Mouse (Mus musculus): Measurements from ENCODE around the gene Ism1.

Ism1 gene

GRCm38 (mm10) chr2:139677809-139678274 is at the start of gene Ism1:
TSS of gene Ism1 (plus strand) at chr2:139678178.
- DNase-seq, result peak; percentile 45 to 64

- DNase-seq, result no peak
Measured at GRCm38 (mm10) chr2:139628731-139629130, 49.2 kb upstream of the Ism1 start.

- no peak for DNase-seq
Measured at GRCm38 (mm10) chr2:139629653-139630052, 48.3 kb upstream of the Ism1 start.

GRCm38 (mm10) chr2:139634506-139634905 is 43.5 kb upstream of the Ism1 start:
- DNase-seq, result no peak

DNA sequence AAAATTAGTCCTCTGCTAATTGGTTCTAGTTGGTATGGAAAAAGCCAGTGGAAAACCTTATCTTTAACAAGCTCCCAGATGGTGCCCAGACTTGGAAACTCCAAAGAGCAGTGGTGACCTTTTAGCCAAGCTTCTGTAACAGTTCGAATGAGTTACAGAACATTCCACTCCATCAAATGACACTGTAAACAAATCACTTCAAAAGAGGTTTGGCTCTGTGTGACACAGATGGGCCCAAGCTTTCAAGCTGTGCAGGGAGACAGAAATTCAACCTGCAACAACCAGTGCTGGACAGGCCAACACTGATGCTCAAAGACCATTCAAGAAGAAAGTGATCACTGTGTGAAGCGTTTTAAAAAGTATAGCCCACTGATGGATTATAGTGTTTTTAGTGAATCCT is 40.1 kb upstream of the Ism1 start:
- DNase-seq, result no peak

GRCm38 (mm10) chr2:139641757-139642385 is 36.1 kb upstream of the Ism1 start:
- no peak for DNase-seq

DNA sequence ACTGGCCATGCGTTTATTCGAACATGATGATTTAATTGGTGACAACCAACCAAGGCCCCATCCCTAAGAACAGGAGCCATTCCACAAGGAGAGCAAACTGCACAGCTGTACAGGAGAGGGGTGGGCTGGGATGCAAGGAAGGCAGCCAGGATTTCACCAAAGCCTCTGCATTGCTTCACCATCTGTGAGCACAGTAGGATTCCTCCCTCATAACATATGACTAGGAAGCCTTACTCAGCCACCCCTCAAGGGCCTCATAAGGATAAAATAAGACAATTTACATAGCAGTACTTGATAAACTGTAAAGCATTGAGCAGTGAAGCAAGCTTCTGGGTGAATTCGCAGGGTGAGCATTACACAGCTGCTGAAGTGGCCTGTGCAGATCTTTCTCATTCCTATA is 28.5 kb upstream of the Ism1 start:
- no peak for DNase-seq

DNA sequence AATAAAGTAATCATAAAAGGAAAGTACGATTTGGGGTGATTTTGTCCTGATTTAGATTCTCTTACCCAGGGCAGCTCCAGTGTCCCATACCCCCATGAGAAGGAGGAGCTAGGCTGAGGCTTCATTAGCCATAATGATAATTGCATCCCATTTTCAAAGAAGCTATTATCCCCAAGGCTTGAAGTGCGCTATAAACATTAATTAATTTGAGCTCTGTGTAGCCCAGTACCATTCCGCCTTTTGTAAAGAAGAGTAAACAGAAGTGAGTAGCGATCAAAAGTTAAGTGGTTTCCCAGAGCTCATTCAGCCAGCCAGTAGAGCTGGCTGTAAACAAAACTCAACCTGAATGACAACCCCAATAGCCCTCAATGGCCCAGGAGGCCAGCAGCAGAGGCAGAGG is 21.2 kb upstream of the Ism1 start:
- no peak for DNase-seq

DNA sequence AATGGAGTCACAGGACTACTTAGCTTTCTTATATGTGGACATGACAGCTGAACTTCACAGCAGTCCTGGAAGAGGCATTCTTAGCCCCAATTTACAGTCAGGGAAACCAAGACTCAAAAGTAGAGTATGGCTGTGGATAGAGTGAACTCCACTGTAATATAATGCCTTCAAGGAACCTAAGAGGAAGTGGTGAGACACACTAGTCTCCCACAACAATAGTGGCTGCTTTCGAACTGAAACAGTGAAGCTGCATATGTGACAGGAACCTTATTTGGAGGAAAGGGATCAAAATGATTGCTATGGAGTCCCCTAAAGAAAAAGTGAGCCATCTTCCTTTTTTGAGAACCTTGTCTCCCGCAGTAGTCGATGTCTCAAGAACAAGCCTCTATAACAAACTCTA is 6.1 kb upstream of the Ism1 start:
- no peak for DNase-seq

DNA sequence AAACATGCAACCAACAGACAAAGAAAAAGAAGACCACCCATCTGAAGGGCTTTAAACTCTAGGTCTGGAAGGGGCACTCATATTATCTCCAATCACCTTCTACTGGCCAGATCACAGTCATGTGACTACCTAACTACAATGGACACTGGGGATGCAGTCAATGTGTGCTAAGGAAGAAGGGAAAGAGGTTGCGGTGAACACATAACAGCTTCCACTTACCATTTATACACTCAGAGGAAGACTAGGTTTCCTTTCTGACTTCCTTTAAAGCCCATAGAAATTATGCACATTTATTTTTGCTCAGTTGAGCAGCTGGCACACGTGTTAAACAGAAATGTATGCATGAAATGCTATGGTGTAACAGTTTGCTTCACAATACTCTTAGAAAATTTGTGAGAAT is 5.6 kb upstream of the Ism1 start:
- no peak for DNase-seq

- peak; percentile 79 to 88 for DNase-seq
Measured at GRCm38 (mm10) chr2:139677065-139677762, 764 bp upstream of the Ism1 start.

GRCm38 (mm10) chr2:139678275-139679140 is 530 bp downstream of the Ism1 start:
- peak; percentile 63 to 76 for DNase-seq

- DNase-seq, result peak in 1 of 2 experiments; percentile 43
Measured at GRCm38 (mm10) chr2:139682540-139682939, 4.6 kb downstream of the Ism1 start.

GRCm38 (mm10) chr2:139689442-139690003 is 11.5 kb downstream of the Ism1 start:
- DNase-seq, result no peak

GRCm38 (mm10) chr2:139693521-139693920 is 15.5 kb downstream of the Ism1 start:
- no peak for DNase-seq

- DNase-seq, result no peak
Measured at GRCm38 (mm10) chr2:139694638-139695037, 16.7 kb downstream of the Ism1 start.

GRCm38 (mm10) chr2:139696578-139696977 is 18.6 kb downstream of the Ism1 start:
- DNase-seq, result no peak

DNA sequence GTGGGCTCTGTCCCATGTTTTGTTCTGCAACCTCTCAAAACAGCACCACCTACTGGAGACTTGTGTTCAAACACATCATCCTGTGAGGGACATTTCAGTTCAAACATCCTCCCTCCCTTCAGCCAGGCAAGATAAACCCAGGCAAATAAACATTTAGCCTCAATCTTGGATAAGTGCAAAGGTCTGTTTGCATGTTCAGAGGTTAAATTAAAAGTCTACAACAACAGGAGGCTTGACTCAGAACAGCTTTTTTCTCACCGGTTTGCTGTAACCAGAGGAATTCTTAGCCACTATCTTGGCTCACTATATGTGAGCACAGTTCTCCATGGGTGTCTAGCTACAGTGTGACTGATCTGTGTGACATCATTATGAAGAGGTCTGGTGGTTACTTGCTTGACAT is 22.6 kb downstream of the Ism1 start:
- no peak for DNase-seq

- DNase-seq, result no peak
Measured at GRCm38 (mm10) chr2:139704951-139705350, 27.0 kb downstream of the Ism1 start.

DNA sequence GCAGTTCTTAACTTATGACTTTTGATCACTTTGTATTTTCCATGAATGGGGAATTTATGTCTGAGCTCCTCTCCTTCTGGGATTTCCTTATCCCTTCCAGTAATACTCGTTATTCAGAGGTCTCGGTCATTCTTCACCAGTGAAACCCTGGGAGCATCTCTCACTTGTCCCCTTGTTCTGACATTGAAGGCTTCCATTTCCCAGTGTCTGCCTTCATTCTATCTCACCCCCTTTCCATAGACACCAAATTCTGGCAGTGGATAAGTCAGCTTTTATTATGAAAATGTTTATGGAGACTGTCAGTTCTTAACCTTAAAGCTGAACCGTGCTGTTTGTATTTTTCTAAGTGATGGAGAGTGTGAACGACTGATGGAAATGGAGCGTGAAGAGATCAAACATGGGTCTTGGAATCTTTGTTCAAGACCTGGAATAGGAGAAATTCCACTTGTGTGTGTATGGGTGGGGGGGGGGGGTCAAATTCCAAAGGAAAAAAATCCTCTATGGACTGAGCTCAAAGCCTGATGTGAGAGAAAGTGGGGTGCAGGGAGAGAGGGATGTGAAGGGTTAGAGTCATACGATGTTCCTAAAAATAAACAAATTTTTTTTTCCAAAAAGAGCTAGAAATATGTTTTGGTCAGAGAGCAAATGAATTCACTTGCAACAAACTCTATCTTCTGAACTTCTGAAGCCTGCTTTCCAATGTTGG is 30.4 kb downstream of the Ism1 start:
- DNase-seq, result no peak

GRCm38 (mm10) chr2:139711640-139712039 is 33.7 kb downstream of the Ism1 start:
- no peak for DNase-seq

DNA sequence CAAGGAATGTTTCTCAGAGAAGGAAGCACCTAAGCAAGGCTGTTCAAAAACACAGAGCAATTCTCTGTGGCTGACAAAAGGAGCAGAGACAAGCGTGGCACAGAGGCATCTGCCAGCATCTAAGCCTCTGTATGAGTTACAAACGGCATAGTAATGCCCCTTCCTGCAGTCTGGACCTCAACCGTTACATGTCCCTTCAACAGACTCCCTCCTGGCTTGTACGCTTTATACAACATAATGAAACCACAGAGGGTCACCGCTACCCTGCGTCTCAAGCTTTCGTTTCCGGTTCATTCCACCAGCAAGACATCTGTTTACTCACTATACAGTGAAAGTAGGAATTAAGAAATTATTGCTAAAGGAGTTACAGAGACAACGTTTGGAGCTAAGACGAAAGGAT is 34.1 kb downstream of the Ism1 start:
- DNase-seq, result no peak

GRCm38 (mm10) chr2:139714206-139714605 is 36.2 kb downstream of the Ism1 start:
- no peak for DNase-seq
